20 mouse cellular contexts compared by ENCODE assay signal in the genomic region with DNA sequence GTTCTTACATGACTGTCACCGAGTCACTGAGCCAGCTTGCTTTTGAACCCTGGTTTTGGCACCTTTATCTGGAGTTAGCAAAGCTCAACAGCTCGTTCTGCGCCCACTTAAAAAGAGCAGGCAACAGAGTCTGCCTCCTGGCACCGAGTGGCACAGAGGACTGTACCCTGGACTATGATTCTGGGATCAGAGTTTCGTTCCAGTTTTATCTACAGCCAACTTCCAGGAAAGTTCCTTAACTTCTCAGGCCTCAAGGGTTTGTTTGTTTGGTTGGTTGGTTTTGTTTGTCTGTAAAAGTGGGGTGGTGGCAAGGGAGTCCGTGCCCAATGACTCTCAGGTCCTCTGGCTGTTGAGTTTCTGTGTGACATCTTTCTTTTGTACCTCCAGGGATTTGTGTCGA. TPM values are rescaled to one million over a fixed set of nuclear protein-coding genes. Genes with fewer than 3 reads are reported as not detected.
A peak's percentile ranks its signal among the peaks of the same experiment; 100 is the strongest.
DNase-seq lines count a peak whose midpoint lies in the region; ATAC-seq lines count a peak whose summit lies in the region.
"Had no signal": no experiment of that assay in that cellular context is flagged by ENCODE, and none has a peak within 500 bp of the region (broad histone marks: within the 10 kb centered on the region; RNA-seq: fewer than 3 reads in every experiment).

No protein-coding gene starts in this region.

- WGBS in kidney, embryonic 14.5 days: 81% methylated on average over 7 of the region's 7 CpGs
- 85% methylated on average over 7 of the region's 7 CpGs for WGBS in kidney, embryonic 16.5 days
- WGBS in midbrain, embryonic 14.5 days: 81% methylated on average over 7 of the region's 7 CpGs

- H3K9ac ChIP-seq in kidney, embryonic 14.5 days (ENCODE audit: low read depth, low read length): no peak overlapping the region
- H3K9ac ChIP-seq in kidney, embryonic 16.5 days (replicated peaks; ENCODE audit: low read length): no peak overlapping the region
- no peak overlapping the region for H3K9ac ChIP-seq in midbrain, embryonic 14.5 days (replicated peaks; ENCODE audit: low read length)
- H3K9ac ChIP-seq: embryonic facial prominence, embryonic 12.5 days; forebrain, embryonic 15.5 days; heart, embryonic 13.5 days had no signal

- H3K4me3 ChIP-seq in kidney, embryonic 14.5 days (ENCODE audit: low read length): no peak overlapping the region
- H3K4me3 ChIP-seq in kidney, embryonic 16.5 days (ENCODE audit: low read length): no peak overlapping the region
- no peak overlapping the region for H3K4me3 ChIP-seq in midbrain, embryonic 14.5 days (replicated peaks; ENCODE audit: low read depth, low read length)
- H3K4me3 ChIP-seq: embryonic facial prominence, embryonic 12.5 days; forebrain, embryonic 15.5 days; heart, embryonic 13.5 days had no signal

- no peaks in the 10 kb centered on the region; the same call in 1 of the 2 replicates for H3K9me3 ChIP-seq in kidney, embryonic 14.5 days (ENCODE audit: control insufficient read depth, low read length)
- H3K9me3 ChIP-seq in kidney, embryonic 16.5 days (ENCODE audit: low read length): no peaks in the 10 kb centered on the region
- no peaks in the 10 kb centered on the region for H3K9me3 ChIP-seq in midbrain, embryonic 14.5 days (ENCODE audit: control insufficient read depth, low read length)
- H3K9me3 ChIP-seq: embryonic facial prominence, embryonic 12.5 days; forebrain, embryonic 15.5 days had no signal

- ATAC-seq in kidney, embryonic 14.5 days (ENCODE audit: low FRiP score, low TSS enrichment): no peak
- no peak for ATAC-seq in kidney, embryonic 16.5 days (ENCODE audit: low FRiP score, low TSS enrichment)
- no peak for ATAC-seq in midbrain, embryonic 14.5 days (ENCODE audit: low FRiP score, low TSS enrichment)
- ATAC-seq: forebrain, embryonic 15.5 days had no signal

- no peaks in the 10 kb centered on the region for H3K27me3 ChIP-seq in kidney, embryonic 14.5 days (ENCODE audit: control insufficient read depth, insufficient read depth, low read length)
- H3K27me3 ChIP-seq in kidney, embryonic 16.5 days (ENCODE audit: insufficient read depth, low read length): no peaks in the 10 kb centered on the region
- no peaks in the 10 kb centered on the region for H3K27me3 ChIP-seq in midbrain, embryonic 14.5 days (ENCODE audit: control insufficient read depth, insufficient read depth, low read length)
- H3K27me3 ChIP-seq: embryonic facial prominence, embryonic 12.5 days; forebrain, embryonic 15.5 days had no signal

- no peaks in the 10 kb centered on the region; the same call in 1 of the 2 replicates for H3K4me1 ChIP-seq in kidney, embryonic 14.5 days (ENCODE audit: control insufficient read depth, insufficient read depth, low read length)
- H3K4me1 ChIP-seq in kidney, embryonic 16.5 days (ENCODE audit: insufficient read depth, low read length): peaks cover 1% of the 10 kb centered on the region
- 0 out of 2 replicates have a peak, but pooled peaks cover 1% of the 10 kb centered on the region for H3K4me1 ChIP-seq in midbrain, embryonic 14.5 days (ENCODE audit: control insufficient read depth, insufficient read depth, low read length)
- H3K4me1 ChIP-seq: embryonic facial prominence, embryonic 12.5 days; forebrain, embryonic 15.5 days had no signal

- H3K4me2 ChIP-seq in kidney, embryonic 14.5 days (replicated peaks; ENCODE audit: low read depth, low read length): no peak overlapping the region
- no peak overlapping the region for H3K4me2 ChIP-seq in kidney, embryonic 16.5 days (replicated peaks; ENCODE audit: low read depth, low read length)
- H3K4me2 ChIP-seq in midbrain, embryonic 14.5 days (ENCODE audit: low read length): no peak overlapping the region
- H3K4me2 ChIP-seq: embryonic facial prominence, embryonic 12.5 days; forebrain, embryonic 15.5 days; heart, embryonic 13.5 days had no signal

- no peak overlapping the region for H3K27ac ChIP-seq in kidney, embryonic 14.5 days (ENCODE audit: low read depth, low read length)
- no peak overlapping the region for H3K27ac ChIP-seq in kidney, embryonic 16.5 days (ENCODE audit: low read length)
- no peak overlapping the region for H3K27ac ChIP-seq in midbrain, embryonic 14.5 days (replicated peaks; ENCODE audit: low read depth, low read length)
- H3K27ac ChIP-seq: embryonic facial prominence, embryonic 12.5 days; forebrain, embryonic 15.5 days; heart, embryonic 13.5 days had no signal

- DNase-seq in kidney, adult 11 months: peak; percentile 68
- DNase-seq in kidney, adult 9 months: peak; percentile 88
- peak; percentile 52 to 73 for DNase-seq in kidney, postnatal 25 days
- no peak for DNase-seq in midbrain, embryonic 14.5 days
- DNase-seq in spleen, postnatal 14 days (ENCODE audit: low spot score in 2 of 2): no peak
- DNase-seq: adrenal gland, postnatal 10 days; cerebellum, adult 11 months; cerebellum, adult 9-10 months; cerebellum, postnatal 25 days; gastrocnemius, postnatal 36 days; heart, adult 11 months; heart, postnatal 36 days had no signal

- no peaks in the 10 kb centered on the region for H3K36me3 ChIP-seq in kidney, embryonic 14.5 days (ENCODE audit: control insufficient read depth, insufficient read depth, low read length)
- no peaks in the 10 kb centered on the region for H3K36me3 ChIP-seq in kidney, embryonic 16.5 days (ENCODE audit: insufficient read depth, low read length)
- no peaks in the 10 kb centered on the region for H3K36me3 ChIP-seq in midbrain, embryonic 14.5 days (ENCODE audit: control insufficient read depth, insufficient read depth, low read length)
- H3K36me3 ChIP-seq: embryonic facial prominence, embryonic 12.5 days; forebrain, embryonic 15.5 days; heart, embryonic 13.5 days had no signal

RNA-seq across cellular contexts. Expression of a gene that starts 19.1 kb away (rescaled TPM):
- polyA plus RNA-seq in kidney, embryonic 14.5 days (2014; fragmentation: Nextera tagmentation; extraction: Ambion mirVana): 21.7 TPM in 2 replicates
- 24.6 and 27.1 TPM in 2 replicates for polyA plus RNA-seq in kidney, embryonic 16.5 days (2015; fragmentation: Nextera tagmentation; extraction: Ambion mirVana)
- polyA plus RNA-seq in midbrain, embryonic 14.5 days (2014; fragmentation: Nextera tagmentation; extraction: Ambion mirVana): 2.4 and 4.6 TPM in 2 replicates

RNA-seq across cellular contexts. Expression of a gene that starts 22.6 kb away (rescaled TPM):
- 25.7 and 27.1 TPM in 2 replicates for polyA plus RNA-seq in kidney, embryonic 14.5 days (2014; fragmentation: Nextera tagmentation; extraction: Ambion mirVana)
- 54.4 and 56.0 TPM in 2 replicates for polyA plus RNA-seq in kidney, embryonic 16.5 days (2015; fragmentation: Nextera tagmentation; extraction: Ambion mirVana)
- polyA plus RNA-seq in midbrain, embryonic 14.5 days (2014; fragmentation: Nextera tagmentation; extraction: Ambion mirVana): 54.1 and 74.7 TPM in 2 replicates

RNA-seq across cellular contexts. Expression of a gene that starts 44.2 kb away (rescaled TPM):
- 299 and 332 TPM in 2 replicates for polyA plus RNA-seq in kidney, embryonic 14.5 days (2014; fragmentation: Nextera tagmentation; extraction: Ambion mirVana)
- polyA plus RNA-seq in kidney, embryonic 16.5 days (2015; fragmentation: Nextera tagmentation; extraction: Ambion mirVana): 407 and 438 TPM in 2 replicates
- polyA plus RNA-seq in midbrain, embryonic 14.5 days (2014; fragmentation: Nextera tagmentation; extraction: Ambion mirVana): 177 and 184 TPM in 2 replicates

RNA-seq across cellular contexts. Expression of a gene that starts 47.6 kb away (rescaled TPM):
- polyA plus RNA-seq in kidney, embryonic 14.5 days (2014; fragmentation: Nextera tagmentation; extraction: Ambion mirVana): not detected in 2 replicates
- 0.12 TPM in 1 of 2 replicates, not detected in the other for polyA plus RNA-seq in kidney, embryonic 16.5 days (2015; fragmentation: Nextera tagmentation; extraction: Ambion mirVana)
- 5.4 and 6.7 TPM in 2 replicates for polyA plus RNA-seq in midbrain, embryonic 14.5 days (2014; fragmentation: Nextera tagmentation; extraction: Ambion mirVana)
- polyA plus RNA-seq: C2C12; forebrain, embryonic 11.5 days; heart, embryonic 13.5 days; heart, postnatal 0 days had no signal

Comparison
In these comparisons a context has a peak if more than half of its experiments do, and no peak if none do; other contexts are left out.
1. DNase-seq: peak in kidney, adult 11 months (single experiment), kidney, adult 9 months (single experiment) and kidney, postnatal 25 days (2 of 2); none in midbrain, embryonic 14.5 days (single experiment) and spleen, postnatal 14 days (0 of 2).